In genomic region chr1:72746382-72746781, GRCm38 (mm10) we compare ENCODE assay signal across 11 mouse cellular contexts. TPM values are rescaled to one million over a fixed set of nuclear protein-coding genes. Genes with fewer than 3 reads are reported as not detected.
DNase-seq lines count a peak whose midpoint lies in the region; ATAC-seq and TF ChIP-seq lines count a peak whose summit lies in the region.
"Had no signal": no experiment of that assay in that cellular context is flagged by ENCODE, and none has a peak within 500 bp of the region (broad histone marks: within the 10 kb centered on the region; RNA-seq: fewer than 3 reads in every experiment).

No protein-coding gene starts in this region.

- H3K27ac ChIP-seq in kidney, postnatal 0 days = no peak overlapping the region
- H3K27ac ChIP-seq: heart, embryonic 13.5 days; lung, embryonic 15.5 days had no signal

- H3K9ac ChIP-seq in kidney, postnatal 0 days (ENCODE audit: low read depth, low read length) = no peak overlapping the region
- H3K9ac ChIP-seq: heart, embryonic 13.5 days; lung, embryonic 15.5 days had no signal

- H3K4me2 ChIP-seq in kidney, postnatal 0 days (ENCODE audit: low read length) = no peak overlapping the region
- H3K4me2 ChIP-seq: heart, embryonic 13.5 days; lung, embryonic 15.5 days had no signal

- no peaks in the 10 kb centered on the region for H3K36me3 ChIP-seq in kidney, postnatal 0 days (ENCODE audit: insufficient read depth, low read length)
- H3K36me3 ChIP-seq: heart, embryonic 13.5 days; lung, embryonic 15.5 days had no signal

- no peaks in the 10 kb centered on the region for H3K27me3 ChIP-seq in kidney, postnatal 0 days (ENCODE audit: insufficient read depth, low read length)
- H3K27me3 ChIP-seq: heart, embryonic 13.5 days; lung, embryonic 15.5 days had no signal

- H3K4me3 ChIP-seq in kidney, postnatal 0 days (replicated peaks; ENCODE audit: low read depth, low read length) = no peak overlapping the region
- H3K4me3 ChIP-seq: heart, embryonic 13.5 days; lung, embryonic 15.5 days had no signal

- DNase-seq in heart, postnatal 4 days = peak; percentile 27
- DNase-seq in heart, postnatal 10 days = no peak
- peak; percentile 84 for DNase-seq in cerebellum, adult 9-11 months
- DNase-seq in kidney, postnatal 0 days (ENCODE audit: low spot score) = peak; percentile 65
- DNase-seq in right cerebral cortex, adult 2 months (ENCODE audit: low spot score in 2 of 2) = peak; percentile 67
- DNase-seq in urinary bladder, postnatal 4 days (ENCODE audit: low spot score in 2 of 2) = no peak
- no peak for DNase-seq in T-cell, adult 2 months (ENCODE audit: low spot score)

- intact Hi-C loops in heart, postnatal 10 days (cut with DNase I) = no loop called here

- 52% methylated on average over 7 of the region's 7 CpGs for WGBS in kidney, postnatal 0 days

- H3K4me1 ChIP-seq in kidney, postnatal 0 days (replicated peaks; ENCODE audit: insufficient read depth, low read length) = no peaks in the 10 kb centered on the region
- H3K4me1 ChIP-seq: heart, embryonic 13.5 days had no signal

- TF ChIP-seq CTCF in kidney, postnatal 0 days (IDR thresholded peaks at IDR 0.05; ENCODE audit: low read depth) = no peak

- no peaks in the 10 kb centered on the region for H3K9me3 ChIP-seq in kidney, postnatal 0 days (replicated peaks; ENCODE audit: low read length)
- H3K9me3 ChIP-seq: heart, embryonic 13.5 days; lung, embryonic 15.5 days had no signal

- no peak for ATAC-seq in kidney, postnatal 0 days (replicated peaks; ENCODE audit: low FRiP score, low read depth)
- ATAC-seq in megakaryocyte, adult 5-6 weeks (ENCODE audit: poor library complexity, severe bottlenecking) = no peak

RNA-seq across cellular contexts. Expression of gene Rpl37a, which starts 35.3 kb away (rescaled TPM):
- 100 to 1,000 TPM; 918 to 961 TPM for total RNA-seq in heart, postnatal 4 days (2021)
- 100 to 1,000 TPM; 828 to 840 TPM for total RNA-seq in heart, postnatal 10 days (2021)
- 2,374 and 2,839 TPM in 2 replicates for polyA plus RNA-seq in kidney, postnatal 0 days (2015; fragmentation: Nextera tagmentation; extraction: Ambion mirVana)
- total RNA-seq in megakaryocyte, adult 5-6 weeks (2015) = 1,007 and 1,017 TPM in 2 replicates
- 343 and 384 TPM in 2 replicates for total RNA-seq in megakaryocyte, adult 5-6 weeks (2017)

RNA-seq across cellular contexts. Expression of gene Ankar, which starts 46.0 kb away (rescaled TPM):
- total RNA-seq in heart, postnatal 4 days (2021) = not detected
- total RNA-seq in heart, postnatal 10 days (2021) = not detected
- not detected in 2 replicates for polyA plus RNA-seq in kidney, postnatal 0 days (2015; fragmentation: Nextera tagmentation; extraction: Ambion mirVana)
- total RNA-seq in megakaryocyte, adult 5-6 weeks (2015) = not detected in 2 replicates
- total RNA-seq in megakaryocyte, adult 5-6 weeks (2017) = not detected in 2 replicates
- polyA plus RNA-seq: heart, embryonic 13.5 days; lung, embryonic 15.5 days; small intestine, adult 2 months had no signal

Comparison
In these comparisons a context has a peak if more than half of its experiments do, and no peak if none do; other contexts are left out.
1. DNase-seq: peak in heart, postnatal 4 days (single experiment), cerebellum, adult 9-11 months (single experiment), kidney, postnatal 0 days (single experiment) and right cerebral cortex, adult 2 months (2 of 2); none in heart, postnatal 10 days (0 of 2), urinary bladder, postnatal 4 days (0 of 2) and T-cell, adult 2 months (single experiment).